Mouse (Mus musculus) kidney, adult 2 months (tissue): ENCODE results near the gene Cyp2d22.

Source experiments
- CTCF ChIP-seq: fragments of 200-500 bp; conservative IDR thresholded peaks from 2 replicates; pipeline ENCODE4 v1.5.1; 2011; ENCODE audit warnings: low read depth, mild to moderate bottlenecking, control low read depth, low read length, moderate library complexity, mixed read lengths; ENCODE audit not compliant: insufficient read depth, insufficient read length
- POLR2A ChIP-seq: fragments of 200-500 bp; IDR thresholded peaks from one replicate; pipeline ENCODE4 v1.6.1; 2011; ENCODE audit warnings: low read depth, low read length, control low read depth

DNA sequence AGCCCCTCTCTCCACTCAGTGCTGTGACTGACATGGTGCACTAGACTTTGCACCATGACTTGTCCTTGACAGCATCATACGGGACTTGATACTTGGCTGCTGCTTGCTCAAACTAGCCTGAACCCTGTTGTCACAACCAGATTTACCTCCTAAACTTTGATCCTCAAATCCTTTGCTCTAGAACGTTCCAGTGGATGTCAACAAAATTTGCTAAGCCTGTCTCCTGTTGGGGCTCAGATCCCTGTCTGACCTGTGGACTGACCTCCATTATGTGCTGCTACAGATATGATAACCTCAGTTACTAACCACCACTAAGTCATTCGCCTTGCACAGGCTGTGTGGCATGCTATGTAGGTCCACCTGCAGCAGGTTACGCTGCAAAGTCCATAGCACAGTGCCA, 42.9 kb upstream of the Cyp2d22 start:
- TF ChIP-seq CTCF (no peak), POLR2A (no peak)
